In genomic region chr2:82572099-82572498, GRCm38 (mm10) we compare ENCODE assay signal across 25 mouse cellular contexts.
DNase-seq lines count a peak whose midpoint lies in the region; ATAC-seq and TF ChIP-seq lines count a peak whose summit lies in the region.
"Had no signal": no experiment of that assay in that cellular context is flagged by ENCODE, and none has a peak within 500 bp of the region (broad histone marks: within the 10 kb centered on the region; RNA-seq: fewer than 3 reads in every experiment).

No protein-coding gene starts in this region.

- in situ Hi-C loops in Patski (cut with MboI; ENCODE audit: low pct_unique_long_range_greater_than_20kb): no loop called here

- POLR2A ChIA-PET in Patski (lab: Charles Lee): no interaction called here

- intact Hi-C loops in left cerebral cortex, postnatal 4 days (cut with DNase I): no loop called here

- DNase-seq in cerebellum, postnatal 14 days: peak; percentile 7 to 9
- no peak for DNase-seq in cerebellum, adult 8-10 months
- DNase-seq in left cerebral cortex, postnatal 4 days: peak; percentile 7
- DNase-seq in left cerebral cortex, adult 9 months (ENCODE audit: low spot score in 2 of 2): no peak
- DNase-seq in Patski (ENCODE audit: low read depth, low spot score): no peak
- peak; percentile 14 for DNase-seq in retina, postnatal 1 day
- DNase-seq in layer of hippocampus, postnatal 10 days (ENCODE audit: low spot score in 2 of 2): no peak
- DNase-seq: adrenal gland, postnatal 25 days; cerebellum, adult 11-12 months; cerebellum, postnatal 36 days; embryo, embryonic 11 days; gastrocnemius, postnatal 25 days; heart, adult 18-20 months; heart, postnatal 14 days; kidney, adult 11 months; layer of hippocampus, adult 9-11 months; liver; lung, postnatal 36 days had no signal

- no peak for TF ChIP-seq CTCF in Patski (IDR thresholded peaks at IDR 0.05)

- CTCF ChIA-PET in Patski (lab: Charles Lee): no interaction called here

- no peaks in the 10 kb centered on the region for H3K27me3 ChIP-seq in Patski
- H3K27me3 ChIP-seq: embryonic facial prominence, embryonic 13.5 days; forebrain, embryonic 13.5 days; heart, embryonic 12.5 days; liver, embryonic 15.5 days; lung, embryonic 15.5 days; megakaryocyte, embryonic 14.5 days; midbrain, embryonic 15.5 days had no signal

- ATAC-seq in Patski: peak; percentile 62
- ATAC-seq: forebrain, embryonic 13.5 days; midbrain, embryonic 15.5 days had no signal

Comparison
In these comparisons a context has a peak if more than half of its experiments do, and no peak if none do; other contexts are left out.
1. DNase-seq: peak in cerebellum, postnatal 14 days (2 of 2), left cerebral cortex, postnatal 4 days (single experiment) and retina, postnatal 1 day (single experiment); none in cerebellum, adult 8-10 months (single experiment), left cerebral cortex, adult 9 months (0 of 2), Patski (single experiment) and layer of hippocampus, postnatal 10 days (0 of 2).